Mouse (Mus musculus) B cell, adult 2 months (primary cell): ENCODE measurements around the gene Hps4.
"Not testable (repeated sequence)": the region's sequence is repeated elsewhere in the genome, so short reads cannot be mapped to it uniquely, and the experiment has no call there.

Experiments used
- DNase-seq, 2 experiments: peaks; one replicate each; pipeline ENCODE4 v3.0.0; 2022

Hps4 gene

DNA sequence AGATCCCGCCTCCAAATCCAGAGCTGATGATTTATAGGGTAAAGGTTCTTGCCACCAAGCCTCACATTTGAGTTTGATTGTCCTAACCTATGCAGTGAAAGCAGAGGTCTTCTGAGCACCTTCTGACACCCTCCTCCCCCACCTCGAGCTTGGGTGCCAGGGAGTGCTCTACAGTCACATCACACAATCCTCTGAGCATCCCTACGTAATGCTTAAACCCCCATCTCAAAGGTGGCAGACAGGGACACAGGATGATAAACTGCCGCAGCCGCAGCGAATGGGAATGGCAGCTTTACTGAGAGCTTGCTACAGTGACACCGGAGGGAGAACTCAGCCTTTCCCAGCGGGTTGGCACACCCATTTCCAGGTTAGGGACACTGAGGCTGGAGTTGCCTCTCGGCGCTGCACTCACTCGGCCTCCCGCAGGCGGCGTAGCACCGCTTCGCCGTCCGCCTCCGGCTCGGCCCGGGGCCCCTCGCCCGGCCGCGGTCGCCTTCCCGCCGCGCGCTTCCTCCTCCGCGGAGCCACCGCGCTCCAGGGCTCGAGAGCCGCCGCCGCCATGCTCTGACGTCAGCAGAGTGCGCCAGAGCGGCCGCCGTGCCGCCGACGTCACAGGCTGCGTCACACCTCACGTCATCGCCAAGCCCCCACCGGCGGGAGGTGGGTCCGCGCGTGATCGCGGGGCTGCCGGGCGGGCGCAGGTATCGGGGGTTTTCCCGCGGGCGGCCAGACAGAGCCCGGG is at the start of gene Hps4, which contains the start of gene Srrd:
Gene Hps4, plus strand, starts transcription at position 621 of the 742 bp plus-strand sequence.
Gene Srrd, minus strand, starts transcription at position 578 of the 742 bp plus-strand sequence.
- DNase-seq: peak; percentile 95 to 97

DNA sequence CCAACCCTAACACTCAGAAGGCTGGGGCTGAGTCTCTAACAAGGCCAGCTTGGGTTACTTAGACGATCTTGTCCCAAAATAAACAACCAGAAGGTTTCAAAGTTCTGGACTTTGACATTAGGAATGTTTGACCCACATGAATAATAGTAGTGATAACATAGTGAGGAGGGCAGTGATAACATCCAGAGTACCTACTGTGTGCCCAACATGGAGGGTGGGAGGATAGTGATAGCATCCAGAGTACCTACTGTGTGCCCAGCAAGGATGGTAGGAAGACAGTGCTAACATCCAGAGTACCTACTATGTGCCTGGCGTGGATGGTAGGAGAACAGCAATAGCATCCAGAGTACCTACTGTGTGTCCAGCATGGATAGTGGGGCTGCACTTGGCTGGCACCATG is 49.1 kb upstream of the Hps4 start:
- DNase-seq: no peak

DNA sequence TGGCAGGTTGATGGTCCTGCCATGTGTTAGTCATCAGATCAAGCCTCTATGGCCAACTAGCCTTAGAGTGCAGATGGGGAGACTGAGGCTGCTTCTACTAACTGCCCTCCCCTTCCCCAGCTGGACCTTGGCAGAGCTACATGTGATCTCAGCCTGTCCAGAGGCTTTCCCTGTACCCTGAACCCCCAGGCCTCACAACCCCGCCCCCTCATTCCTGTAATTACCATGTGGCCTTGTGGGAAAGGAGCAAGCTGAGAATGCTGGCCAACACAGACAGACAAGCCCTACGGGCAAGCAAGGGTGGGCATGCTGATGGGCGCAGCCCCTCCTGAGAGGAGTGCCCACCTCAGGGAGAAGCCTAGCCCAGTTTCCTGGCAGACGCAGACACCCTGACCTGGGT is 48.2 kb upstream of the Hps4 start:
- DNase-seq: no peak

DNA sequence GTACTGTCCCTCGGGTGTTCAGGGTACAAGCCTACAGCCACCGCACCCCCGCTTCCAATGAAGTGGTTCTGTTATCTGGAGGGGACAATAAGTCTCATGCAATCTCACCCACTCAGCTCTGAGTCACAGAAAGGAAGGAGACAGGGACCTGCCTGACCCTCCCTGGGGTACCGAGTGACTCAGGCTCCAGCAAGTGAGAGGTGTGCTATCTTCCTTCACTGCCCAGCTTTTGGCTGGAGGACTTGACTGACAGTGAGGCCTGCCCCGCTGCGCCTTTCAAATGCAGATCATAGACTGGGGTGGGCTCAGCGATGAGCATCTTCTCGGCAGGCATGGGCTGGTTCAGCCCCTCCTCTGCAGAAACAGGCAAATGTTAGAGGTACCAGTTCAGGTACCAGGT is 47.7 kb upstream of the Hps4 start:
- DNase-seq: no peak

DNA sequence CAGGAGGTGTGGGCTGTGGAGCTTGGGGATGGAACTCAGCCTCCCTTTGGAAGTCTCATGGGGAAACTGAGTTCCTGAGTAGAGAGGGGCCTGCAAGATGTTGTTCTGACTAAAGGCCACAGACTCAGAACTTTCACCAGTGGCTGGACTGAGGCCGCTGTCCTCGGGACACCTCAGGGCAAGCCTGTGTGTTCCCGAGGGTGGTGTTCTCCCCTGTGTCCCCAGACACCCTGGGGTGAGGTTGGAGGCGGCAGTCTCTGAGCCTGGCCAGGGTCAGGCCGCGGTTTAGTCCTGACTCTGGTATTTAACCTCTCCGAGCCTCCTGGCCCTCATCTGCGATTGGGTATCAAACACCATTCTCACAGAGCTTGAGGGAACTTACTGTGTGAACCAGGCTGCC is 47.3 kb upstream of the Hps4 start:
- DNase-seq: no peak

DNA sequence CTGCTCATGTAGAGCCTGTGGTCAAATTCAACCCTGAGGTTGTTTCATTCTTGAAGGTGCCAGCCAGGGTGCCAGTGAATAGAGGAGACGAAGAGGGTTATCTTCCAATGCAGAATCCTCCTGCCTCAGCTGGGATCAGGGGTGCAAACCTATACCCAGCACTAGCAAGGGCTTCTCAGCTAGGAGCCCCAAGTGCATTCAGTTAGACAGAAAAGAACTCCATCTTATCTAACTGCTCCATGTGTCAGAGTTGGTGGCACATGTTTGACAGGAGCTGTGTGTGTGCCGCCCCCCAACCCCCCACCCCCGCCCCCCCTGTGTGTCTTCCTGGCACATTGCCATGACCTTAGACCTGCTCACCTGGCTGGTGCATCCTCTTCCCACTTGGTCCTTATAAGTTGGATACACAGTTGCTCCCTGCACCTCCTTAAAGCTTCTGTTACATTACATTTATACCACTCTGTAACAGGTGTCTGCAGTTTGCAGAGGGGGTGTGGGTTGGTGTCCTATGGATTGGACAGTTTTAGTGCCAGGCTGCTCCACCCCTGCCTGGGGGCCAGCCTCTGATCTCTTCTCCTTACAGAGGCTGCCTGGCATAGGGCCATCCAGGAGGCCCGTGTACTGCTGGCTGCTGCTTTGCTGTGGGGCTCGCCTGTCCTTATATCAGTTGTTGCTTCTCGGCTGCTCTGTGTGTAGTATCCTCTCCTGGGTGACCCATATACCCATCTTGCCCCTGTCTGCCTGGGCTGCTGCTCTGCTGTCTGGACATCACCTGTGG is 46.3 kb upstream of the Hps4 start:
- no peak for DNase-seq

DNA sequence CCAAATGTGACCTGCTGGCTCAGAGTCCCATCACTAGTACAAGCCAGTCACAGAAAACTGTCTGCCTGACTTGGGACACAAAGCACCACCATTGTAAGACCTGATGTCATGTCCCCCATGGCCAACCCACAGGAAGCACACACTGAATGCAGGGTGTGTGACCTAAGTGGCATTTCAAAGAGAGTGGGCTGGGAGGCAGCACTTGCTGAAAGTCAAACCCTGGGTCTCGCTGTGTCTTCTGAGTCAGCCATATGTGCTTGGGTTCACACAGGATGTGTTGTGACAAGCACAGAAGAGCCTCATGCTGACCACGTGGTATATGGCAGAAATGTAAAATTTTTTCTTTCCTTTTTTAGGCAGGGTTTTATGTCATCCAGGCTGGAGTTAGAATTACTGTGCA is 45.6 kb upstream of the Hps4 start:
- peak; percentile 46 to 55 for DNase-seq

DNA sequence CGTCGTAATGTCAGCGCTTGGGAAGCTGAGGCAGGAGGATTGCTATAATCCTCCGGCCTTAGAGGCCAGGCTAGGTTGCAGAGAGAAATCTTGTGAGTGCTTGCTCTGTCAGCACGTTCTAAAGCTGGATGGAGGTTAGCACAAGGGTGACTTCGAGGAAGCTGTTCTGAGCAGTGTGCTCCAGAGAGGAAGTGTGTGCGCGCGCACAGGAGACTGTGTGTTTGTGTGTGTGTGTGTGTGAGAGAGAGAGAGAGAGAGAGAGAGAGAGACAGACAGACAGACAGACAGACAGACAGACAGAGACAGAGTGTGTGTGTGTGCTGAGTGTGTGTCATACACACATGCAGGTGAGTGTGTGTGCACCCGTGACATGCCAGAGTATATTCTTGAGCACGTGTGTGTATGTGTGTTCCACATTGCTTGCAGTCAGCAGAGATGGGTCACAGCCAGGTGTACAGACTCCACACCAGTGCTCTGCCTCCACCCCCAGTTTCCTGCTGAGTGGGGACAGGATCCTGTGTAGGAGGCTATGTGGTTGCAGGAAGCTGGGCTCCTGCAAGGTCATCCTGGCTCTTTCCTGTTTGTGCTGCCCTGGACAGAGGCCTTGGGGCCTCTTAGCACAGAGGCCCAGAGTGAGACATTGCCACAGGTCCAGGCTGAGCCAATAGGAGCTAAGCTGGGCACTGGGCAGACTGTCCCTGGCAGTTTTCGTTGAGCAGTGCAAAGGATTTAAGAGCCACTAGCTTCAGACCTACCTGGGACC is 44.5 kb upstream of the Hps4 start:
- no peak for DNase-seq

DNA sequence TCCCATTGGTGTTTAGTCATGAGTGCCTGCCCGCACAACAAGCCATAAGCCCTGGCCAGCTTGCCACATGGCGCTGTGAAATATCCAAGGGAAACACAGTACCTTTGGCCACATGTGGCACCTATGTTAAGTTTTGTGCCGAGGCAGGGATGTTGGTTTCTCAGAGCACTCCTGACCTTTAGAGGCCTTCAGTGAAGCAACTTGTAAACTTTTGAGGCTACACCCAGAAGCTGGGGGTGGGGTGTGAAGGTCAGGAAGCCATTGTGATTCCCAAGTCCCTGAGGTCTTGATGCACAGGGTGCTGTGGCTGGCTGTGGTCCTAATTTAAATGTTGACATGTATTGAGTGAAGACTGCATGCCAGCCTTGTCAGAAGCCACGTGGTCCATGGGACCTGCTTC is 43.5 kb upstream of the Hps4 start:
- DNase-seq: no peak

DNA sequence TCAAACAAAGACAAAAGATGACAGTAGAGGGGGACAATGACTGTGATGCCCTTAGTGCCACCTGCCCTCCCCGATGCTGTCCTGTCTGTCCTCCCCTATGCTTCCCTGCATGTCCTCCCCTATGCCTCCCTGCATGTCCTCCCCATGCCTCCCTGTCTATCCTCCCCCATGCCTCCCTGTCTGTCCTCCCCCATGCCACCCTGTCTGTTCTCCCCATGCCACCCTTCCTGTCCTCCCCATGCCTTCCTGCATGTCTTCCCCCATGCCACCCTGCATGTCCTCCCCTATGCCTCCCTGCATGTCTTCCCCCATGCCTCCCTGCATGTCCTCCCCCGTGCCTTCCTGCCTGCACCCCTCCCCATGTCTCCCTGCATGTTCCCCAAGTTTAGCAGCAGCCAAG is 42.8 kb upstream of the Hps4 start:
- no peak for DNase-seq

DNA sequence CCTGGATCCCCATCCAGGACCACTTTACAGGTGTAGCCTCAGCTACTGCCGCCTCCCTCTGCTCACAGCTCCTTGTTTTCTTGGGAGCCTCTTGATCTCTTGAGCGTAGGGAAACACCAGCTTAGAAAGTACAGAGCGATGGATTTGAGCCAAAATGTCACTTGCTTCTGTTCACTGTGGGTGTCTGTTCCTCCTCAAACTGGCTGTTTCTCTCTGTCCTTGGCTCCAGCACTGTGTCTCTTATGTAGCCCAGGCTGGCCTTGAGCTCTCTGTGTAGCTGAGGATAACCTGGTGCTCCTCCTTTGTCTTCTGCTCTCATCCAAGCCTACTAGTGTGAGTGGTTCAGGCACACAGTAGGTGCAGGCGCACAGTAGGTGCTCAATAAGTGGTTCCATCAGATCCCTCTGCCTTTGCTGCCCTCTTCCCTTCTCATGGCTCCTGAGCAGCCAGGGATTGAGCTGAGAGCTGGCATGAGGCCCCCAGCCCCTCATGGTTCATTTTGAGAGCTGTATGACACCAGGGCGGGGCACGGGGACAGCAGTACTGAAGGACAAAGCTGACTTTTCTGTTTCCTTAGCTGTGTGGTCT is 42.1 kb upstream of the Hps4 start:
- DNase-seq: no peak

DNA sequence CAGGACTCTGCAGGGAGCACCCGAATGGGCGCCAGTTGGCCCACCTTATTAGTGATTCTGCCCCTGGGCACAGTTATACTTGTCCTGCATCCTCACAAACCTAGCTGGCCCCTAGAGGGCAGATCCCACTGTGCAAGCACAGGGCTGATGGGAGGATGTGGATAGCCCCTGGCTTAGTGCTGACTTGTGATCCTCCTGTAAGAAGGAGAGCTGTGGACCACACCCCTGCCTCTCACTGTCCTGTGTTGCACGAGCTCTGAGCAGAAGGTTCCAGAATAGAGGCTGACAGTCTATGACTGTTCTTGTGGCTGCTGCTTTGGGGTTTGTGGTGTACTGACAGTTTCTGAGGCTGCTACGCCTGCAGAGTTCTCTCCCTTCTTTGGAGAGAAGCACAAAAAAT is 41.2 kb upstream of the Hps4 start:
- no peak for DNase-seq

DNA sequence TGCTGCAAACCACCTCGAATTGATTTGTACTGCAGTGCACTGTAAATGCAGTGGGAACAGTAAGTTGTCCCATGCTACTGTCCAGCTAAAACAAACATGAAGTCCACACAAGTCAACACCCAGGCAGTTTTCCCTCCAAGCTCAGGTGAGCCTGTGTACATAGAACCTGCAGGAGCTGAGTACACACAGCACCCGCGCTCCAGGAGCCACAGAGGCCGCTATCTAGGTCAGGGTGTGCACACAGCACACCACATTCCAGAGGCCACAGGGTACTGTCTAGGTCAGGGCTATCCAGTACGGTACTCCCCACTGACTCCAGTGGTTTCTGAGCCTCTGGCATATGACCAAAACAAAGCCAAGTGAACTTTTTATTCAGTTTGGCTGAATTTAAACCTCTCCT is 40.6 kb upstream of the Hps4 start:
- no peak for DNase-seq

DNA sequence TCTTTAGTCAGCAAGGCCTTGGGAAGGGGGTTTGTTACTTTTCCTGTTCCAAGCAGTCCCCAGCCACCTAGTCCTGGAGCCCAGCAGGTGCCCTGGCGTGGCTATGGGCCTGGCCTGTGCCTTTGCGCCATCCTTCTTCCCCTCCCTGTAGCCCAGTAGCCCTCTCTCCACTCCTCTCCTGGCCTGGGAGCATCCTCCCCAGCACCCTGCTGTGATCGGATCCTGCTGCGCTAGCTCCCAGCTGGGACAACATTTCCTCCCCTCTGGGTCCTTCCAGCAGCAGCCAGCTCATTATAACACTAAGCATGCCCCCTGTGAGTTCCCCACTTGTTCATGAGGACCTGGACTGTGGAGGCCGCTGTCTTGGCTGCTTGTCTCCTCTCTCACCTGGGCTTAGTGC is 37.0 kb upstream of the Hps4 start:
- no peak for DNase-seq

DNA sequence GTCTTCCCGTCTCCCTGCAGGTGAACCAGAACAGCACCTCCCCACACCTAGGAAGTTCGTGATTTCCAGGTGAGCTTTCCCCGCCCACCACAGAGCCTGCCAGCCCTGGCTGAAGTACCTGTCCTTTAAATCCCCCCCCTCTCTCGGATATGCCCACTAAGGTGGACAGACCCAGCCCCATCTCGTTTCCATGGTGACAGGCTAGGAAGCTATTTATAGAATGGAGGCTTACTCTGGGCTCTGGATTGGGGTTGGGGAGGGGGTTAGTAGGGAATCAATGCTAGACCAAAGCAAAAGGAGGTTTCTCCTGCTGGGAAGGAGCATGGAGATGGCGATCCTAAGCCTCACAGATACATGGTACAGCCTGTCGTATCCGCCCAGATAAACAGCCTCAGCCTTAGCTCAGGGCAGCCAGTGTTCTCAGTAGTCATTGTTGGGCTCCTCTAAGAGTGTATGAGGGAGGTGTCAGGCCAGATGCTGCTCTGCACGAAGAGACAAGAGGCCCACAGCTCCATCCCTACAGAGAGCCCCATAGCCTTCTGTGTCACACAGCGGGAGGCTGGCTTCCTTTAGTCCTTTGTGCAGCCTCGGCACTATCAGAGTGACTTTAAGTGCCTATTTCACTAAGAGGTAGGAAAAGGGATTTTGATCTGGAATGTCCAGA is 29.5 kb upstream of the Hps4 start:
- no peak for DNase-seq

DNA sequence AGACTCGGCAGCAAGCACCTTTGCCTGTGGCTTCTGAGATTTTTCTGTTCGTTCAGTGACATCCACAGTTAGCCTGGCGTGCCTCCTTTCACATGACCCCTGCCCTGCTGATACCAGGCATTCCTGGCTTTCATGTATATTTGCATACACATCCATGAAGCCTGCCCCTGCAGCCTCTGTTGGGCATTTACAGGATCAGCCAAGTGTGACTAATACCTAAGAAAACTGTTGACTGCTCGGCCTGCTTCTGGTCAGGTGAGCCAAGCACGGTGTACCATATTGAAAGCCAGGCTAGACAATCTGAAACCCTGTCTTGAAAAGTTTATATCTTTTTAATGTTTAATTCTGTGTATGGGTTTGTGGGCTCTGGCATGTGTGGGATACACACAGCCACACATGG is 26.4 kb upstream of the Hps4 start:
- DNase-seq: no peak

DNA sequence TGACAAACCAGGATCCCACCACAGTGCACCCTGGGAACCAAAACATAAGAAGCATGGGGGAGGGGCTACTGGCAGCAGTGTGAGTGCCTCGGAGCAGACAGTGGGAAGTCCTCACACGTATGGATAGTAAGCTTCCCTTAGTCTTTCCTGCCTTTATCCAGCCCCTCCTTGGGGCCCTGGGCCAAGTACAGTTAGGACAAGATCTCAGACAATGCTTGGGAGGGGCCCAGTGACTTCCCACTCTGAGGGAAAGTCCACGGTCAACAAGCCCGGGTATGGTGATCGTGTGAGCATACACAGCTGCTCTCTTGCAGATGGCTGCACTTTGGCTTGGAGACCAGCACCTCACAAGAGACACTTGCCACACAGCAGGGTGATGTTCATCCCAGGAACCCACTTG is 25.6 kb upstream of the Hps4 start:
- no peak for DNase-seq

DNA sequence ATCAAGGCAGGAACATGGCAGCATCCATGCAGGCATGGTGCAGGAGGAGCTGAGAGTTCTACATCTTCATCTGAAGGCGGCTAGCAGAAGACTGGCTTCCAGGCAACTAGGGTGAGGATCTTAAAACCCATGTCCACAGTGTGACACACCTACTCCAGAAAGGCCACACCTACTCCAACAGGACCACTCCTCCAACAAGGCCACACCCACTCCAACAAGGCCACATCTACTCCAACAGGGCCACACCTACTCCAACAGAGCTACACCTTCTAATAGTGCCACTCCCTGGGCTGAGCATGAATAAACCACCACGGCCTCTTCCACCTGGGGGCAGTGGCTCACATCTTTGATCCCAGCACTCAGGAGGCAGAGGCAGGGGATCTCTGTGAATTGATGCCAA is 23.5 kb upstream of the Hps4 start:
- DNase-seq: not testable (repeated sequence)

DNA sequence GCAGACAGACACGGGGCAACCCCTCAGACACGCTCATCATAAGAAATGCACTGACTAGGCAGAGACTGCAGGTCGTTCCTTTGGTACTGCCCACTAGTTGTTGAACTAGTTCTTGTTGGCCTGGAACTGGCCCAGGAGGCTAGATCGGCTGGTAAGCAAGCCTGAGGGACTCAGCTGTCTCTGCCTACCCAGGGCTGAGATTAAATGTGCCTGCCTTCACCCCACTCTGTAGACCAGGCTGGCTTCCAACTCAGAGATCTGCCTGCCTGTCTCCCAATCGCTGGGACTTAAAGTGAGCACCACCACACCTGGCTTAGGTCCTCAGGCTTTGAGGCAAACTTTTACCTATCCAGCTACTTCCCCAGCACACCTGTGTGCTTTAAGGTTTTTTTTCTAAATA is 22.5 kb upstream of the Hps4 start:
- DNase-seq: no peak

DNA sequence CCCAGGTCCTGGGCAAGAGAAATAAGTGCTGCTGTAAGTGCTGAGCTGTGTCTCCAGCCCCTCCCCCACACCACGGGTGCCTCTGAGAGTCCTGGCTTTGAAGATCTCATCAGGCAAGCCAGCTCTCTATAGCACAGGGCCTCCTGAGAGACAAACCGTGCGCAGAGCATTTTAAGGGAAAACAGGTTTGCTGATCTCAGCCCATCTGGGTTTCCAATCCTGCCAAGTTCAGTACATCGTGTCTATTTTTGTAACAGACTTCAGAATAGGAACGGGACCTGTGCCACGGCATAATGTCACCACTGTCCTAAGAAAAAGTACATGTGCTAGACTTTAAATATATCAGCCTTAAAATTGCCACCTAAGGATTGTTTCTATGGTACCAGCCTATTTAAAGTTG is 21.9 kb upstream of the Hps4 start:
- no peak for DNase-seq

DNA sequence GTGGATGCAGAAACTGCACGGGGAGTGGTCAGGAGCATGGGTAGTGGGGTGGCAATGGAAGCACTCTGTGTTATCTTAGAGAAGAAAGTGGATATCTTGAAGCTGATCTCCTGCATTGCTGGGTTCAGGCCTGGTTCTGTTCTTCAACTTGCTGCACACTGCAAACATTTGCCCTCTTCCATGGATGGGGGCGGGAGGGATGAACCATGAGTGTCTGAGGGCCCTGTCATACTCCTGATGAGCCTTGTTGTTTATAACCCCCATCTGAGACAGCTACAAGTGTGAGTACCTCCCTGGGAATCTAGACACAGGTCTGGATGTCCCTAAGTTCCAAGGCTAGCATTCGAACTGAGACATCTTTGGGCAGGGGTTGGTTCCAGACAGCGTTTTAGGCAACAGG is 21.5 kb upstream of the Hps4 start:
- no peak for DNase-seq

DNA sequence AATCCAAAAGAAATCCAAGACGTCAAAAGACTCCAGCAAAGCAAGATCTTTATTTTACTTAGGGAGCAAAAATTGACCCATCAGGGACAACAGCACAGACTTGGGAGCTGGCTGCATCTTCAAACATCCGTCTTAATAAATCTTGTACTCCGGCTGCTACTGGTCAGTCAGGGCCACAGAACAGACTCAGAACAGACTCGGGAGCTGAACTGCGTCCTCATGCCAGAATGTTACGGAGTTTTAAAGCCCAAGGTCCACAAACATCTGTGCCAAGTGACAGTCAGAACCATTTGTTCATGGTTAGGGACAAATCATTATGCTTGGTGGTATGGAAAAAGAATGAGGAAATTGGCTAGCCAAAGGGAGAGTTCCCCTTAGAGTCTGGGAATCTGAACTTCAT is 19.6 kb upstream of the Hps4 start:
- DNase-seq: no peak
